Mouse (Mus musculus) kidney, adult 2 months (tissue): Measurements from ENCODE around the gene Prf1. TPM values are rescaled to one million over a fixed set of nuclear protein-coding genes. Genes with fewer than 3 reads are reported as not detected.

Experiments
- DNase-seq: peaks from one replicate; pipeline ENCODE4 v3.0.0; 2021
- H3K27ac ChIP-seq: fragments of 200-500 bp; 2 replicates; pipeline ENCODE4 v1.5.1; 2012; ENCODE audit warnings: low read depth, low read length, control low read depth, inconsistent platforms; ENCODE audit not compliant: insufficient read depth
- H3K27me3 ChIP-seq: fragments of 200-500 bp; replicated peaks from 2 replicates; pipeline ENCODE4 v1.6.1; 2012; ENCODE audit warnings: mild to moderate bottlenecking, moderate library complexity, low read length, inconsistent platforms; ENCODE audit not compliant: control insufficient read depth, insufficient read depth
- H3K36me3 ChIP-seq: fragments of 200-500 bp; 2 replicates; pipeline ENCODE4 v1.6.1; 2012; ENCODE audit warnings: mild to moderate bottlenecking, moderate library complexity, low read length, inconsistent platforms; ENCODE audit not compliant: control insufficient read depth, insufficient read depth
- H3K4me1 ChIP-seq: fragments of 200-500 bp; 2 replicates; pipeline ENCODE4 v1.6.1; 2011; ENCODE audit warnings: low read length; ENCODE audit not compliant: control insufficient read depth, insufficient read depth
- H3K4me3 ChIP-seq: fragments of 200-500 bp; 2 replicates; pipeline ENCODE4 v1.5.1; 2011; ENCODE audit warnings: mild to moderate bottlenecking, low read depth, low read length, control low read depth; ENCODE audit not compliant: insufficient read depth
- CTCF ChIP-seq: fragments of 200-500 bp; conservative IDR thresholded peaks from 2 replicates; pipeline ENCODE4 v1.5.1; 2011; ENCODE audit warnings: low read depth, mild to moderate bottlenecking, control low read depth, low read length, moderate library complexity, mixed read lengths; ENCODE audit not compliant: insufficient read depth, insufficient read length
- POLR2A ChIP-seq: fragments of 200-500 bp; IDR thresholded peaks from one replicate; pipeline ENCODE4 v1.6.1; 2011; ENCODE audit warnings: low read depth, low read length, control low read depth
- WGBS: fragments of 180-500 bp; shearing (Covaris S2); methylation state at CpG from one replicate; pipeline ENCODE4 v1.1.7; 2018; 5-methylcytosine and 5-hydroxymethylcytosine counted together
- polyA plus RNA-seq: library from polyadenylated mRNA; depleted of rRNA; stranded (reverse); fragments of >200 nt; gene quantifications from 2 replicates; pipeline ENCODE4 v1.2.3, GENCODE M21; 2012; rRNA removed

Gene Prf1
- 0.65 and 1.5 TPM in 2 replicates for polyA plus RNA-seq

DNA sequence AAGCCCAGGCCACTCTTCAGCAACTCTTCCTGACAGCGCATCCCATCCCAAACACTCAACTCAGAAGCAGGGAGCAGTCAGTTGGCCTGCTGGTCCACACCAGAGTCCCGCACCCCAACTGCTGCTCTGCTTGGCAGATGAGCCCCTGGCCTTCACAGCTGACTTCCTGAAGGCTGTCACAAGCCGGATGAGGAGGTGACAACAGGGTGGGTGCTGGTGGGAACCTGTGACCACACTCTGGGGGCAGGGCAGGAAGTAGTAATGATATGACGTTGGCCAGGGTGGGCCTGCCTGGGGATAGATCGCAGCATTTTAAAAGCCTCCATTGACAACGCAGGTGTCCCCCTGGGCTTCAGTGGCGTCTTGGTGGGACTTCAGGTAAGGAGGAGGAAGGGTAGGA lies at the start of gene Prf1:
Prf1 (plus strand) TSS at position 357 of the 400 bp plus-strand sequence.
- WGBS: 68% methylated on average over 7 of the region's 7 CpGs

DNA sequence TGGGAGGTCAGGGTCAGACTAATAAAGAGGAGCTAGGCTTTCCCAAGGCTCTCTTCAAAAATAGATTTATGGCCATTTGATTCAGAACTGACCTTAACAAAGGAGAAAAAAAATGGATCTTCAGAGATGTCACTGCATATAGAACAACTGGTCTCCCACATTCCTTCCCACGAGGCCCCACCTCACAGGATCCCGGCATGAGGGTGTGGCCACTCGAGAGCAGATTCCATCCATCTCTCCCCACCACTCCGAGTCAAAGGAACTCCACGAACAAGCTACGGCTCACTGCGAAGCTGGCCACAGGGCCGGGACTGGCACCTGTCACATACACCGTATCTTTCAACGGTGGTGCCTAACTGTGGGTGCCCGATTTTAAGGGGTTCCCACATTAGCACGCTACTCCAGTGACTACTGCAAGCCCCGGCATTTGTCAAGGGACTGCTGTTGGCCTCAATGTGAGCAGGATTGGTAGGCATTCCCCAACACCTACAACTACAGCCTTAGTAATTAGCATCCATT lies 49.0 kb upstream of the Prf1 start:
- Histone ChIP-seq H3K4me3 (no peak overlapping the region), H3K27ac (no peak overlapping the region), H3K36me3 (no peaks in the 10 kb centered on the region), H3K4me1 (no peaks in the 10 kb centered on the region), H3K27me3 (no peaks in the 10 kb centered on the region)
- WGBS: 80% methylated on average over 13 of the region's 13 CpGs
- TF ChIP-seq CTCF (no peak), POLR2A (no peak)
- no peak for DNase-seq

More for the DNA sequence above, at the start of gene Prf1:
- Histone ChIP-seq H3K36me3 (no peaks in the 10 kb centered on the region), H3K27me3 (no peaks in the 10 kb centered on the region), H3K27ac (no peak within 1 kb of the TSS), H3K4me3 (no peak within 1 kb of the TSS), H3K4me1 (no peaks in the 10 kb centered on the region)
- TF ChIP-seq CTCF: no peak
- no peak for TF ChIP-seq POLR2A
- DNase-seq: no peak

DNA sequence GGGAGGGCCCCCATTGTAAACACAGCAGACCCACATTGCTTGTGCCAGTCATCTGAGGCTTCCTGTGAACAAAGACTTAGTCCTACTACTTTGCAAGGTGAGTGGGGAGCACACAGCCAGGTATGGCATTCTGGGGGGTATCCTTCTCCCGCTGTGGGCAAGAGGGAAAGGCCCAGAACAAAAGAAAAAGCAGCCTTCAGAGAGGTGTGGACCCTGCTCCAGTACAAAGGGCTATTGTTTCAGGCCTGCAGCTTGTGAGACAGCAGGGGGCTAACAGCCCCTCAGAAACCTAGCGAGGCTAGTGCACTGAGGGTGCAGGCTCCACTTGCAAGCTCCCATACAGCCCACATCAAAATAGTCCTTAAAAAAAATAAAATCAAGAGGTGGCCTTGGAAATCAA lies 47.7 kb upstream of the Prf1 start:
- H3K4me1 ChIP-seq: no peaks in the 10 kb centered on the region
- no peaks in the 10 kb centered on the region for H3K27me3 ChIP-seq
- WGBS: 72% methylated on average over 2 of the region's 2 CpGs
- DNase-seq: no peak
- no peaks in the 10 kb centered on the region for H3K36me3 ChIP-seq
- no peak overlapping the region for H3K4me3 ChIP-seq
- H3K27ac ChIP-seq: no peak overlapping the region
- TF ChIP-seq POLR2A (no peak), CTCF (no peak)

DNA sequence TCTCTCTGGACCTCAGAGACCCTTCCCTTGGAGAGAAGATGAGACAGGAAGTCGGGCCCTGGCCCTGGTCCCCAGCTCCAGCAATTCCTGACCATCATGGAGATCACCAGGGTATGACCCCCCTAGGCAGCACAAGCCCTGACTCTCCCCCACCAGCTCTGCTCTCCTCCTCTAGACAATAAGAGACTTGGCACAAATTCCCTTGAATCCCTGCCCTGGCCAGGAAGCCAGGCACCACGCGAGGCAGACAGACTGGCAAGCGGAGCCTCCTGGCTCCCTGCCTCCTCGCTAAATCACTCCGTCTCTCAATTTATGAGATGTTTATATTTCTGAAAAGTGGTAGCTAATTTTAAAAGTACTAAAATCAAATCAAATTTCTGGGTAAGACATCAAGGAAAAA lies 42.9 kb upstream of the Prf1 start:
- H3K27ac ChIP-seq: no peak overlapping the region
- no peaks in the 10 kb centered on the region for H3K27me3 ChIP-seq
- H3K4me1 ChIP-seq: no peaks in the 10 kb centered on the region
- TF ChIP-seq CTCF (no peak), POLR2A (no peak)
- no peak overlapping the region for H3K4me3 ChIP-seq
- WGBS: 67% methylated on average over 6 of the region's 6 CpGs
- no peaks in the 10 kb centered on the region for H3K36me3 ChIP-seq
- peak; percentile 12 for DNase-seq

GRCm38 (mm10) chr10:61255190-61255589 lies 42.4 kb upstream of the Prf1 start:
- Histone ChIP-seq H3K4me3 (no peak overlapping the region), H3K4me1 (no peaks in the 10 kb centered on the region), H3K27ac (no peak overlapping the region), H3K27me3 (no peaks in the 10 kb centered on the region), H3K36me3 (no peaks in the 10 kb centered on the region)
- no peak for DNase-seq
- WGBS: 74% methylated on average over 8 of the region's 8 CpGs
- no peak for TF ChIP-seq POLR2A
- no peak for TF ChIP-seq CTCF

GRCm38 (mm10) chr10:61256665-61257064 lies 41.0 kb upstream of the Prf1 start:
- Histone ChIP-seq H3K4me1 (no peaks in the 10 kb centered on the region), H3K36me3 (no peaks in the 10 kb centered on the region), H3K27me3 (no peaks in the 10 kb centered on the region), H3K27ac (no peak overlapping the region), H3K4me3 (no peak overlapping the region)
- TF ChIP-seq POLR2A: no peak
- TF ChIP-seq CTCF: no peak
- no peak for DNase-seq
- 90% methylated on average over 9 of the region's 9 CpGs for whole genome bisulfite sequencing

GRCm38 (mm10) chr10:61258131-61258530 lies 39.5 kb upstream of the Prf1 start:
- TF ChIP-seq POLR2A (no peak), CTCF (no peak)
- Histone ChIP-seq H3K4me3 (no peak overlapping the region), H3K4me1 (no peaks in the 10 kb centered on the region), H3K27me3 (no peaks in the 10 kb centered on the region), H3K27ac (no peak overlapping the region), H3K36me3 (no peaks in the 10 kb centered on the region)
- DNase-seq: no peak
- WGBS: 85% methylated on average over 1 of the region's 1 CpGs
